Mouse (Mus musculus) myocyte (in vitro differentiated cells): Measurements from ENCODE around the gene Mbnl2.

Experiments
- CEBPB ChIP-seq: IDR thresholded peaks from 2 replicates; pipeline ENCODE4 v1.6.1; 2011; ENCODE audit warnings: mild to moderate bottlenecking, moderate library complexity; ENCODE audit not compliant: poor library complexity, insufficient read depth, severe bottlenecking
- MAX ChIP-seq: IDR thresholded peaks from one replicate; pipeline ENCODE4 v1.6.1; 2011; ENCODE audit warnings: low read depth, mild to moderate bottlenecking, control low read depth
- MYOG ChIP-seq, 3 experiments: IDR thresholded peaks; one replicate each; pipeline ENCODE4 v1.6.1; 2011; ENCODE audit warnings: control low read depth in 2 of 3, low read depth in 2 of 3, mild to moderate bottlenecking in 2 of 3; ENCODE audit not compliant: insufficient read length in 2 of 3, control insufficient read depth in 1 of 3, insufficient read depth in 1 of 3
- POLR2A ChIP-seq: IDR thresholded peaks from one replicate; pipeline ENCODE4 v1.6.1; 2011; ENCODE audit warnings: low read depth, mild to moderate bottlenecking, control low read depth, moderate library complexity; ENCODE audit not compliant: insufficient read length
- POLR2AphosphoS2 ChIP-seq: IDR thresholded peaks from one replicate; pipeline ENCODE4 v1.6.1; 2011; ENCODE audit warnings: low read depth, control low read depth; ENCODE audit not compliant: insufficient read length
- TCF12 ChIP-seq: IDR thresholded peaks from one replicate; pipeline ENCODE4 v1.6.1; 2011; ENCODE audit warnings: mild to moderate bottlenecking, control low read depth; ENCODE audit not compliant: poor library complexity, insufficient read depth, severe bottlenecking
- USF1 ChIP-seq: IDR thresholded peaks from one replicate; pipeline ENCODE4 v1.6.1; 2011; ENCODE audit warnings: low read depth, mild to moderate bottlenecking, control low read depth, moderate library complexity

DNA sequence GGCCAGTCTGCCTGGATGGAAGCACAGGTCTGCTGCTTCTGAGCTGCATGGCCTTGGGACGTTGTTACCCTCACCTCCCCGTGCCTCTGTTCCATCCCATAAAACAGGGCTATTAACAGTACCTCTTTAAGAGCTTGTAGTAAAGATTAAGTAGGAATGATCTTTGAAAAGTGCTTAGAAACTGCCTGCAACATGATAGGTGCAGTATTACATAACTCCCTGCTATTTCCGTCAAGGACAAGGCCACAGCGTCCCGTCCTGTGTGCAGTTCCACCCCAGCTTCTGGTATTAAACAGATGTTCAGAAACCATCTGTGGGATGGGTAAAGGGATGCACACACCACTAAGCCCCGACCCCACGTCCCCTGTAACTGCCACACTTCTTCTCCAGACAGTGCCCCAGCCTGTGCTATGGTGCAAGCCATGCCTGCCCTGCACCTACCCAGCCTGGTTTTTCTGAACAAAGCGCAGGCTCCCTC, 93.5 kb downstream of the Mbnl2 start:
- no peak for TF ChIP-seq POLR2A
- TF ChIP-seq POLR2AphosphoS2 = peak; percentile 20
- TF ChIP-seq TCF12 = no peak
- TF ChIP-seq USF1 = no peak
- TF ChIP-seq MAX = no peak
- TF ChIP-seq CEBPB = peak; percentile 30; the same call in 1 of the 2 replicates
- TF ChIP-seq MYOG (IDR thresholded peaks at IDR 0.05; ENCODE audit: control insufficient read depth in 1 of 3, insufficient read depth in 1 of 3, insufficient read length in 2 of 3, low read depth in 2 of 3) = no peak
